Mouse (Mus musculus) central nervous system, embryonic 11.5 days (tissue): ENCODE results near the gene Gm14410. TPM values are rescaled to one million over a fixed set of nuclear protein-coding genes. Genes with fewer than 3 reads are reported as not detected.

ENCODE experiments used
- polyA plus RNA-seq: library from polyadenylated mRNA; depleted of rRNA; stranded (reverse); fragments of >200 nt; gene quantifications from 2 replicates; pipeline ENCODE4 v1.2.3, GENCODE M21; 2012; rRNA removed

The Gm14410 gene
- 16.1 and 27.9 TPM in 2 replicates for polyA plus RNA-seq

GRCm38 (mm10) chr2:177206341-177206740, at the start of gene Gm14410:
Gene Gm14410, minus strand, starts transcription at chr2:177206421.

Other genes starting within 250 kb of the Gm14410 start
- 1.5 and 5.9 TPM in 2 replicates for gene Gm14419, start 205.5 kb downstream of the Gm14410 start, polyA plus RNA-seq
- not detected in 2 replicates for gene Gm14401, start 132.1 kb downstream of the Gm14410 start, polyA plus RNA-seq
- 0.14 TPM in 1 of 2 replicates, not detected in the other for gene Gm14409, start 60.6 kb upstream of the Gm14410 start, polyA plus RNA-seq
- gene Gm14412, start 117.9 kb upstream of the Gm14410 start, polyA plus RNA-seq = 0.31 and 0.46 TPM in 2 replicates
- gene Gm14418, start 191.9 kb upstream of the Gm14410 start, polyA plus RNA-seq = 3.1 and 8.7 TPM in 2 replicates